Mouse (Mus musculus): ENCODE results near the gene Gnptab. TPM values are rescaled to one million over a fixed set of nuclear protein-coding genes. Genes with fewer than 3 reads are reported as not detected.

Gnptab gene
- 22.0 and 30.0 TPM in 2 replicates for total RNA-seq (2023)

DNA sequence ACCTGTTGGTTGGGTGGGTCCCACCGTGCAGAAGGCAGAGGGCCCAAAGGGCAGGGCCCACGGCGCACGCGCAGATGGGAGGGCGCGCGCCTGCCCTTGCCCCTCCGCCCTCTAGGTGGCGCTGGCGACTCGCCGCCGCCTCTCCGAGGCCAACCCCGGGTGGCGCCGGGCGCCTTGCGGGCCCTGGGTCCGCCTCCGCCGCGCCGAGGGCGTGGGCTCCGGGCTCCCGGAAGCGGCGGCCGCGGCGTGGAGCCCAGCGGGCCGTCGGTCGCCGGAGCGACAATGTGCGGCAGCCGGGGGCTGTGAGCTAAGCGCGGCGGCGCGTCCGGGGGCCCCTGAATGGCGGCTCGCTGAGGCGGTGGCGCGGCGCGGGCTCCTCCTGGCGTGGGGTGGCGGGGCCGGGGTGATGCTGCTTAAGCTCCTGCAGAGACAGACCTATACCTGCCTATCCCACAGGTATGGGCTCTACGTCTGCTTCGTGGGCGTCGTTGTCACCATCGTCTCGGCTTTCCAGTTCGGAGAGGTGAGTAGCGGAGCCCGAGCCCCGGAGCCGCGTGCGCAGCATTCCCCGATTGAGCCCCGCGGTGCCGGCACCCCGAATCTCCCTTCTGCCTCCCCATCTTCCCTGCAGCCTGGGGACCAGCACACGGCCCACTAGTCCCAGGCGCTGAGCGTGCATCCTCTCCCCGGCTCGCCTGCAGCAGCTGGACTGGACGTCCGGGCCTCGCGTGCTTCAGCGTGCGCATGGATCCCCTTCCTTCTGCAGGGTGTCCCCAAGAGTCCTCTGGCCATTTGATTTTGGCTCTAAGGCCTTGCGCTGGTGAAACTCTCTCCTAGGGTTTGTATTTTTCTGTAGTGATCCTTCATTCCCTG, at the start of gene Gnptab, which contains the start of gene Dram1:
Gnptab (plus strand) TSS at position 120 of the 873 bp plus-strand sequence.
Dram1 (minus strand) TSS at position 68 of the 873 bp plus-strand sequence.

DNA sequence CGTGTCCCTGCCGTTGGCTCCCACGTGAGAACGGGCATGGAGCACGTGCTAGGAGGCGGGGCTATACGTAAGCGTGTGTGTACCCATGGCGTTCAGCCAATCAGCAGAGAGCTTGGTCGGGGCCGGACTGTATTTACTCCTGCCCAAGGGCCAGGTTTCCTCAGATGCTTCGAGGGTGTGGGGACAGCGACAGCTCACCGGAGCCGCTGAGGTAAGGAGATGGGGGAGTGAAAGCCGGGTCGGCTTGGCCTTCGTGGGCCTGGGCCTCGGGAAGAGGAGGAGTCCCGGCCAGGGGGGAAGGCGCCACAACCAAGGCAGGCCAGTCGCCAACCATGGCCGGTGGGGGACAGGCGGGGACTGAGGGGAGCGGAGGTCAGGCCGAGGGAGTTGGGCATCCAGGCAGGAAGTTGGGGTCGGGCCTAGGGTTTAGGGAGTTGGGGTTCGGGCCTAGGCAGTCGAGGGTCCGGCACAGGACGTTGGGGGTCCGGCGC, 80.6 kb downstream of the Gnptab start, which contains the start of gene Sycp3:
Sycp3 (plus strand) TSS at position 68 of the 491 bp plus-strand sequence.

Other genes starting within 250 kb of the Gnptab start
- 7.2 and 9.2 TPM in 2 replicates for gene Parpbp, start 232.2 kb upstream of the Gnptab start, total RNA-seq (2023)
- 5.0 and 5.7 TPM in 2 replicates for gene Nup37, start 232.1 kb upstream of the Gnptab start, total RNA-seq (2023)
- gene Washc3, start 178.0 kb upstream of the Gnptab start, total RNA-seq (2023), result 17.3 and 18.3 TPM in 2 replicates
- 32.6 and 32.7 TPM in 2 replicates for gene Dram1, start 52 bp upstream of the Gnptab start, total RNA-seq (2023)
- gene Sycp3, start 80.4 kb downstream of the Gnptab start, total RNA-seq (2023), result not detected in 2 replicates
- gene Chpt1, start 124.9 kb downstream of the Gnptab start, total RNA-seq (2023), result 7.9 and 10.7 TPM in 2 replicates
- not detected in 2 replicates for gene Mybpc1, start 226.0 kb downstream of the Gnptab start, total RNA-seq (2023)

All from neutrophil, adult 65 days (primary cell).